Mouse (Mus musculus): ENCODE measurements around the gene Neu4. TPM values are rescaled to one million over a fixed set of nuclear protein-coding genes. Genes with fewer than 3 reads are reported as not detected.
"Not testable (repeated sequence)": the region's sequence is repeated elsewhere in the genome, so short reads cannot be mapped to it uniquely, and the experiment has no call there.

Gene Neu4
- polyA plus RNA-seq, 1 experiment: not detected

GRCm38 (mm10) chr1:94054481-94054880 is 34.2 kb downstream of the Neu4 start:
- H3K4me3 ChIP-seq (ENCODE audit: insufficient read depth, low read depth, low read length): no peak overlapping the region
- DNase-seq: no peak
- H3K4me1 ChIP-seq (ENCODE audit: control insufficient read depth, insufficient read depth, low read length): no peaks in the 10 kb centered on the region
- TF ChIP-seq CTCF (conservative IDR thresholded peaks at IDR 0.05; ENCODE audit: insufficient read depth, insufficient read length, low read depth, low read length) (no peak), POLR2A (IDR thresholded peaks at IDR 0.05; ENCODE audit: low read depth, low read length) (no peak)
- H3K36me3 ChIP-seq (ENCODE audit: control insufficient read depth, insufficient read depth, low read length): no peaks in the 10 kb centered on the region
- no peak overlapping the region for H3K27ac ChIP-seq (ENCODE audit: insufficient read depth, low read depth, low read length)
- no peaks in the 10 kb centered on the region for H3K27me3 ChIP-seq (replicated peaks; ENCODE audit: control insufficient read depth, insufficient read depth, low read length)
- 82% methylated on average over 1 of the region's 1 CpGs for WGBS

- Histone ChIP-seq H3K4me1 (ENCODE audit: control insufficient read depth, insufficient read depth, low read length) (no peaks in the 10 kb centered on the region), H3K36me3 (ENCODE audit: control insufficient read depth, insufficient read depth, low read length) (no peaks in the 10 kb centered on the region), H3K27ac (ENCODE audit: insufficient read depth, low read depth, low read length) (no peak overlapping the region), H3K4me3 (ENCODE audit: insufficient read depth, low read depth, low read length) (no peak overlapping the region), H3K27me3 (replicated peaks; ENCODE audit: control insufficient read depth, insufficient read depth, low read length) (no peaks in the 10 kb centered on the region)
- TF ChIP-seq CTCF (conservative IDR thresholded peaks at IDR 0.05; ENCODE audit: insufficient read depth, insufficient read length, low read depth, low read length): no peak
- no peak for TF ChIP-seq POLR2A (IDR thresholded peaks at IDR 0.05; ENCODE audit: low read depth, low read length)
- WGBS: 51% methylated on average over 3 of the region's 3 CpGs
- DNase-seq: no peak
These were observed 35.7 kb downstream of the Neu4 start for GRCm38 (mm10) chr1:94055966-94056365.

GRCm38 (mm10) chr1:94057401-94057800 is 37.1 kb downstream of the Neu4 start:
- H3K4me3 ChIP-seq (ENCODE audit: insufficient read depth, low read depth, low read length): no peak overlapping the region
- H3K27me3 ChIP-seq (replicated peaks; ENCODE audit: control insufficient read depth, insufficient read depth, low read length): no peaks in the 10 kb centered on the region
- no peak for DNase-seq
- H3K4me1 ChIP-seq (ENCODE audit: control insufficient read depth, insufficient read depth, low read length): no peaks in the 10 kb centered on the region
- WGBS: 92% methylated on average over 2 of the region's 2 CpGs
- no peak for TF ChIP-seq CTCF (conservative IDR thresholded peaks at IDR 0.05; ENCODE audit: insufficient read depth, insufficient read length, low read depth, low read length)
- TF ChIP-seq POLR2A (IDR thresholded peaks at IDR 0.05; ENCODE audit: low read depth, low read length): no peak
- H3K27ac ChIP-seq (ENCODE audit: insufficient read depth, low read depth, low read length): no peak overlapping the region
- no peaks in the 10 kb centered on the region for H3K36me3 ChIP-seq (ENCODE audit: control insufficient read depth, insufficient read depth, low read length)

- 69% methylated on average over 1 of the region's 1 CpGs for WGBS
- H3K36me3 ChIP-seq (ENCODE audit: control insufficient read depth, insufficient read depth, low read length); H3K4me3 ChIP-seq (ENCODE audit: insufficient read depth, low read depth, low read length); H3K27ac ChIP-seq (ENCODE audit: insufficient read depth, low read depth, low read length); H3K4me1 ChIP-seq (ENCODE audit: control insufficient read depth, insufficient read depth, low read length); H3K27me3 ChIP-seq (replicated peaks; ENCODE audit: control insufficient read depth, insufficient read depth, low read length): not testable (repeated sequence)
- DNase-seq: peak; percentile 4
These were observed 38.0 kb downstream of the Neu4 start for GRCm38 (mm10) chr1:94058281-94058680.

GRCm38 (mm10) chr1:94074756-94075155 is 54.5 kb downstream of the Neu4 start:
- H3K4me3 ChIP-seq (ENCODE audit: insufficient read depth, low read depth, low read length): no peak overlapping the region
- TF ChIP-seq CTCF (conservative IDR thresholded peaks at IDR 0.05; ENCODE audit: insufficient read depth, insufficient read length, low read depth, low read length) (no peak), POLR2A (IDR thresholded peaks at IDR 0.05; ENCODE audit: low read depth, low read length) (no peak)
- 83% methylated on average over 6 of the region's 6 CpGs for WGBS
- no peak for DNase-seq
- no peak overlapping the region for H3K27ac ChIP-seq (ENCODE audit: insufficient read depth, low read depth, low read length)
- H3K4me1 ChIP-seq (ENCODE audit: control insufficient read depth, insufficient read depth, low read length): no peaks in the 10 kb centered on the region
- no peaks in the 10 kb centered on the region for H3K36me3 ChIP-seq (ENCODE audit: control insufficient read depth, insufficient read depth, low read length)
- no peaks in the 10 kb centered on the region for H3K27me3 ChIP-seq (replicated peaks; ENCODE audit: control insufficient read depth, insufficient read depth, low read length)

GRCm38 (mm10) chr1:94076702-94077101 is 56.5 kb downstream of the Neu4 start:
- DNase-seq: no peak
- Histone ChIP-seq H3K36me3 (ENCODE audit: control insufficient read depth, insufficient read depth, low read length) (no peaks in the 10 kb centered on the region), H3K27me3 (replicated peaks; ENCODE audit: control insufficient read depth, insufficient read depth, low read length) (no peaks in the 10 kb centered on the region), H3K4me1 (ENCODE audit: control insufficient read depth, insufficient read depth, low read length) (no peaks in the 10 kb centered on the region), H3K4me3 (ENCODE audit: insufficient read depth, low read depth, low read length) (no peak overlapping the region), H3K27ac (ENCODE audit: insufficient read depth, low read depth, low read length) (no peak overlapping the region)
- TF ChIP-seq CTCF (conservative IDR thresholded peaks at IDR 0.05; ENCODE audit: insufficient read depth, insufficient read length, low read depth, low read length): no peak
- TF ChIP-seq POLR2A (IDR thresholded peaks at IDR 0.05; ENCODE audit: low read depth, low read length): no peak
- 27% methylated on average over 1 of the region's 1 CpGs for WGBS

Other genes starting within 250 kb of the Neu4 start
- gene Dtymk, start 218.5 kb upstream of the Neu4 start, polyA plus RNA-seq (2012; rRNA removed): 34.7 and 36.7 TPM in 2 replicates
- gene Ing5, start 216.5 kb upstream of the Neu4 start, polyA plus RNA-seq (2012; rRNA removed): 6.0 and 6.4 TPM in 2 replicates
- gene D2hgdh, start 195.5 kb upstream of the Neu4 start, polyA plus RNA-seq (2012; rRNA removed): 39.4 and 44.1 TPM in 2 replicates
- gene Gal3st2, start 159.1 kb upstream of the Neu4 start, polyA plus RNA-seq (2012; rRNA removed): 0.08 and 0.19 TPM in 2 replicates
- gene Gal3st2b, start 102.1 kb upstream of the Neu4 start, polyA plus RNA-seq (2012; rRNA removed): 0.75 TPM in 1 of 2 replicates, not detected in the other
- gene Gal3st2c, start 29.9 kb upstream of the Neu4 start, polyA plus RNA-seq (2012; rRNA removed): not detected in 2 replicates
- 0.08 and 0.45 TPM in 2 replicates for gene Pdcd1, start 32.1 kb downstream of the Neu4 start, polyA plus RNA-seq (2012; rRNA removed)

Measured in kidney, adult 2 months (tissue).